Mouse (Mus musculus): ENCODE data around the gene Cpt1a. TPM values are rescaled to one million over a fixed set of nuclear protein-coding genes. Genes with fewer than 3 reads are reported as not detected.

Gene Cpt1a
- polyA plus RNA-seq, 1 experiment from 2014 or later = 62.0 TPM

DNA sequence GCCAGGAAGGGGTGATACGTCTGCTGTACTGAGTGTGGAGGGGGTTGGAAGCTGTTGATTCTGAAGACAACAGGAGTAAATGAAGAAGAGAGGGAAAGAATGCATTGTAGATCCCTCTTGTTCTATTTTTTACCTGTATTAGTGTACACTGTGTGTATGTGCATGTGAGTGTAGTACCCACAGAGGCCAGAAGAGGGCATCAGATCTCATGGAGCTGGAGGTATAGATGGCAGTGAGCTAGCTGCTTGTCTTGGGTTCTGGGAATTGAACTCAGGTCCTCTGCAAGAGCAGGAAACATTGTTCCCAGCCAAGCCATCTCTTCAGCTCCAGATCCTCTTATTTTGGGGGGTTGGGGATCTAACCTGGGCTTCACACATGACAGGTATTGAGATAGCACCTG lies 25.6 kb downstream of the Cpt1a start:
- no peak for TF ChIP-seq EP300 (optimal IDR thresholded peaks at IDR 0.05)
- peak; percentile 57 for TF ChIP-seq CTCF (IDR thresholded peaks at IDR 0.05; ENCODE audit: low read depth)
- H3K27me3 ChIP-seq (ENCODE audit: control insufficient read depth, insufficient read depth, low read length) = no peaks in the 10 kb centered on the region
- no peak overlapping the region for H3K9ac ChIP-seq (ENCODE audit: low read length)
- DNase-seq (ENCODE audit: low spot score) (no peak), ATAC-seq (ENCODE audit: low FRiP score, low TSS enrichment) (no peak)
- peaks cover 3% of the 10 kb centered on the region; the same call in 1 of the 2 replicates for H3K36me3 ChIP-seq (ENCODE audit: control insufficient read depth, insufficient read depth, low read length)
- H3K27ac ChIP-seq (replicated peaks) = no peak overlapping the region
- H3K9me3 ChIP-seq (ENCODE audit: control insufficient read depth, low read length) = no peaks in the 10 kb centered on the region
- 83% methylated on average over 1 of the region's 1 CpGs for WGBS
- H3K4me1 ChIP-seq (replicated peaks; ENCODE audit: control insufficient read depth, insufficient read depth) = no peaks in the 10 kb centered on the region
- no peak overlapping the region for H3K4me2 ChIP-seq (replicated peaks; ENCODE audit: low read depth)
- H3K4me3 ChIP-seq (ENCODE audit: low read depth, low read length) = no peak overlapping the region

DNA sequence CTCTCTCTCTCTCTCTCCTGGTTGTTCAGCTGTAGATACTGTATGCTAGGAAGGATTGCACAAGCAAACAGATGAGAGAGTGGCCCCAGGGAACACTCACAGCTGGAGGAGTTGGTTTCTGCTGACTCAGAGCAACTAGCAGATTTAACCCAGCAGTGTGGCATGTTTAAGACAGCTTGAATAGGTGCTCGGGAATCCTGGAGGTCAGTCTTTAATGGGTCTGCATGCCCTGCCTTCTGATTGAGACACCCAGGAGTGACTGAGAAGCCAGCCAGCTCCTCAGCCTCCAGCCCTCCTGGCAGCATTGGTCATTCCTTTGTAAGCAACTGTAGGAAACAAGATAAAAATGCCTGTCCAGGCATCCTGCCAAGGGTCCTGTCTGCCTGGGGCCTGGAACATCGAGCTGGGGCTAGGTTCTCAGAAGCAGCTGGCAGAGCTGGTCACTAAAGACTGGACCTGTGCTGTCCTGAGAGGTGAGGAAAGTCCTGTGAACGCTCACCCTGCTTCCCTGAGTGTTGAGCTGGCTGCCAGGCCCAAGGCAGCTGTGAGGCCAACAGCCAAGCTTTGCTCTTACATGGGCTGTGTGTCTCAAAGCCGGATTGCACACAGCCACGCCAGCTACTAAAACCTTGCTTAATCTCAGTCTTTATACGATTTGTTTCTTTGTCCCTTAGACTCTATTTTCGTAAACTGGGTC lies 31.4 kb downstream of the Cpt1a start:
- DNase-seq (ENCODE audit: low spot score) (peak; percentile 59), ATAC-seq (ENCODE audit: low FRiP score, low TSS enrichment) (peak; percentile 24; the same call in 1 of the 2 replicates)
- Histone ChIP-seq H3K4me1 (replicated peaks; ENCODE audit: control insufficient read depth, insufficient read depth) (no peaks in the 10 kb centered on the region), H3K36me3 (ENCODE audit: control insufficient read depth, insufficient read depth, low read length) (peaks cover 17% of the 10 kb centered on the region), H3K4me2 (replicated peaks; ENCODE audit: low read depth) (no peak overlapping the region), H3K4me3 (ENCODE audit: low read depth, low read length) (no peak overlapping the region), H3K27me3 (ENCODE audit: control insufficient read depth, insufficient read depth, low read length) (no peaks in the 10 kb centered on the region), H3K9ac (ENCODE audit: low read length) (no peak overlapping the region), H3K27ac (replicated peaks) (peak overlapping the region; percentile 78), H3K9me3 (ENCODE audit: control insufficient read depth, low read length) (no peaks in the 10 kb centered on the region)
- no peak for TF ChIP-seq EP300 (optimal IDR thresholded peaks at IDR 0.05)
- no peak for TF ChIP-seq CTCF (IDR thresholded peaks at IDR 0.05; ENCODE audit: low read depth)
- 30% methylated on average over 7 of the region's 7 CpGs for WGBS

GRCm38 (mm10) chr19:3355096-3355495 lies 33.0 kb downstream of the Cpt1a start:
- 68% methylated on average over 5 of the region's 5 CpGs for WGBS
- no peak overlapping the region for H3K4me3 ChIP-seq (ENCODE audit: low read depth, low read length)
- H3K4me1 ChIP-seq (replicated peaks; ENCODE audit: control insufficient read depth, insufficient read depth) = no peaks in the 10 kb centered on the region
- no peak overlapping the region for H3K4me2 ChIP-seq (replicated peaks; ENCODE audit: low read depth)
- ATAC-seq (ENCODE audit: low FRiP score, low TSS enrichment) (no peak), DNase-seq (ENCODE audit: low spot score) (no peak)
- no peak overlapping the region for H3K9ac ChIP-seq (ENCODE audit: low read length)
- peaks cover 21% of the 10 kb centered on the region for H3K36me3 ChIP-seq (ENCODE audit: control insufficient read depth, insufficient read depth, low read length)
- no peaks in the 10 kb centered on the region for H3K27me3 ChIP-seq (ENCODE audit: control insufficient read depth, insufficient read depth, low read length)
- no peaks in the 10 kb centered on the region for H3K9me3 ChIP-seq (ENCODE audit: control insufficient read depth, low read length)
- TF ChIP-seq CTCF (IDR thresholded peaks at IDR 0.05; ENCODE audit: low read depth) (peak; percentile 58), EP300 (optimal IDR thresholded peaks at IDR 0.05) (no peak)
- H3K27ac ChIP-seq (replicated peaks) = no peak overlapping the region

DNA sequence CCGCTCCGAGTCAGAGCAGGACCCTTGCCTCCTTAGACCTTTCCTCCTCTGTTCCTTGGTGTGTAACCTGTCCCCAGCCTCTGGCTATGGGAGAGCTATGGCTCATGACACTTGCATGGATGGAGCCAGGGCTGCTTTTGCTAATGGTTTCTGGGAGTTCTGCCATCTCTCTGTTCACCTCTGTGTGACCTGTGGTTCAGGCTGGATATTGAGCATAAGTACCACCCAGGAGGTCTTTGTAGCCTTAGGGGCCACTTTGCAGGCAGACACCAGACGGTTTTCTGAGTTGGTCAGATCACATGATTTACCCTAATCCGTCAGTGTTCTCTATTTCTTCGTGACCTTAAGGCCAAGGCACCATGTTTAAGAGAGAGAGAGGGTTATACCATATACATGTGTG lies 34.4 kb downstream of the Cpt1a start:
- no peak for ATAC-seq (ENCODE audit: low FRiP score, low TSS enrichment)
- DNase-seq (ENCODE audit: low spot score) = no peak
- TF ChIP-seq CTCF (IDR thresholded peaks at IDR 0.05; ENCODE audit: low read depth) (no peak), EP300 (optimal IDR thresholded peaks at IDR 0.05) (no peak)
- Histone ChIP-seq H3K27me3 (ENCODE audit: control insufficient read depth, insufficient read depth, low read length) (no peaks in the 10 kb centered on the region), H3K9me3 (ENCODE audit: control insufficient read depth, low read length) (no peaks in the 10 kb centered on the region), H3K4me1 (replicated peaks; ENCODE audit: control insufficient read depth, insufficient read depth) (no peaks in the 10 kb centered on the region), H3K9ac (ENCODE audit: low read length) (no peak overlapping the region), H3K27ac (replicated peaks) (no peak overlapping the region), H3K36me3 (ENCODE audit: control insufficient read depth, insufficient read depth, low read length) (peaks cover 21% of the 10 kb centered on the region), H3K4me3 (ENCODE audit: low read depth, low read length) (no peak overlapping the region), H3K4me2 (replicated peaks; ENCODE audit: low read depth) (no peak overlapping the region)
- WGBS = 82% methylated on average over 5 of the region's 5 CpGs

DNA sequence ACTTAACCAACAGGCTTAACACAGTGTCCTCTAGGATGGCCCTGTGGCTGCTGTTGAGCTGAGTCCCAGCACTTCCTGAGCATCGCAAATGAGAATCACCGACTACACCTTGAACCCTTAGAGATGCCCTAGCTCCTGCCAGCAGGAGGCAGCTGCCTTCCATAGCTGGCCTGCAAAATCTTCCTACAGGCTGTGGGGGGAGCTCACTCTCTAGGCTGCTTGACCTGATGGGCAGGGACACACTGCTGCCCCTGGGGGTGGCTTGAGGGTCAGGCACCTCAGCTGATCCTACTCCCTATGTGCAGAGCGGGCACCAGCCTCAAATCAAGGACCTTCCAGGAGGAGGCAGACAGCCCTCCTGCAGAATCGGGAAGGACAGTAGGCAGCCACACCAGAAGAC lies 35.5 kb downstream of the Cpt1a start:
- peaks cover 26% of the 10 kb centered on the region for H3K36me3 ChIP-seq (ENCODE audit: control insufficient read depth, insufficient read depth, low read length)
- TF ChIP-seq CTCF (IDR thresholded peaks at IDR 0.05; ENCODE audit: low read depth) (peak; percentile 34), EP300 (optimal IDR thresholded peaks at IDR 0.05) (no peak)
- H3K27me3 ChIP-seq (ENCODE audit: control insufficient read depth, insufficient read depth, low read length) = no peaks in the 10 kb centered on the region
- ATAC-seq (ENCODE audit: low FRiP score, low TSS enrichment) = no peak
- H3K9ac ChIP-seq (ENCODE audit: low read length) = no peak overlapping the region
- no peak overlapping the region for H3K27ac ChIP-seq (replicated peaks)
- no peaks in the 10 kb centered on the region for H3K9me3 ChIP-seq (ENCODE audit: control insufficient read depth, low read length)
- no peak for DNase-seq (ENCODE audit: low spot score)
- WGBS = 88% methylated on average over 4 of the region's 4 CpGs
- no peak overlapping the region for H3K4me3 ChIP-seq (ENCODE audit: low read depth, low read length)
- H3K4me2 ChIP-seq (replicated peaks; ENCODE audit: low read depth) = no peak overlapping the region
- H3K4me1 ChIP-seq (replicated peaks; ENCODE audit: control insufficient read depth, insufficient read depth) = no peaks in the 10 kb centered on the region

GRCm38 (mm10) chr19:3359841-3360588 lies 37.9 kb downstream of the Cpt1a start:
- no peaks in the 10 kb centered on the region for H3K9me3 ChIP-seq (ENCODE audit: control insufficient read depth, low read length)
- no peak for ATAC-seq (ENCODE audit: low FRiP score, low TSS enrichment)
- no peaks in the 10 kb centered on the region for H3K27me3 ChIP-seq (ENCODE audit: control insufficient read depth, insufficient read depth, low read length)
- no peak overlapping the region for H3K27ac ChIP-seq (replicated peaks)
- WGBS = 84% methylated on average over 13 of the region's 13 CpGs
- peaks cover 34% of the 10 kb centered on the region for H3K36me3 ChIP-seq (ENCODE audit: control insufficient read depth, insufficient read depth, low read length)
- no peak for TF ChIP-seq EP300 (optimal IDR thresholded peaks at IDR 0.05)
- no peak for TF ChIP-seq CTCF (IDR thresholded peaks at IDR 0.05; ENCODE audit: low read depth)
- no peaks in the 10 kb centered on the region for H3K4me1 ChIP-seq (replicated peaks; ENCODE audit: control insufficient read depth, insufficient read depth)
- no peak overlapping the region for H3K4me2 ChIP-seq (replicated peaks; ENCODE audit: low read depth)
- no peak for DNase-seq (ENCODE audit: low spot score)
- H3K9ac ChIP-seq (ENCODE audit: low read length) = no peak overlapping the region
- no peak overlapping the region for H3K4me3 ChIP-seq (ENCODE audit: low read depth, low read length)

Measured in stomach, postnatal 0 days (tissue).